Mouse (Mus musculus): ENCODE measurements around the gene Fbxo31. TPM values are rescaled to one million over a fixed set of nuclear protein-coding genes. Genes with fewer than 3 reads are reported as not detected.

Gene Fbxo31
- polyA plus RNA-seq, 1 experiment, result 67.9 TPM

DNA sequence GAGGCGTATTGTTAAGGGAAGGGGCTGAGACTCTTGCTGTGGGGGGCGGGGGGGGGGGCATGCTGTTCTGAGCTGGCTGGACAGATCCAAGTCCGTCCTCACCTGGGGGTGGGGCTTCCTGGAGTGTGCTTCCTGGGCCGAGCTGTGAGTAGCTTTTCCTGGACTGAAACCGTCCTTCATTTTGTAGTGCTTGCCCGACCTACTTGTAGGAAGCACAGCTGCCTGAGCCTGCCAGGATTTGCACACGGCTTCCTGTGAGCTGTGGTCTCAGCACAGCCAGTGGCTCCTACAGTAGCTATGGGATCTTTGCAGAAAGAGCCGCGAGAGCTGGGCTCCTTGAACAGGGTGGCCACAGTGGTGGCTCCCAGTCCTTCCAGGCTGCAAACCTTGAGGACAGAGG, 15.4 kb upstream of the Fbxo31 start:
- Histone ChIP-seq H3K27ac (ENCODE audit: insufficient read depth, low read length) (no peak overlapping the region), H3K4me1 (ENCODE audit: control insufficient read depth, insufficient read depth, low read length) (peaks cover 24% of the 10 kb centered on the region), H3K27me3 (ENCODE audit: control insufficient read depth, insufficient read depth, low read length) (no peaks in the 10 kb centered on the region), H3K4me3 (replicated peaks; ENCODE audit: insufficient read depth, low read depth, low read length) (no peak overlapping the region)
- no peak for DNase-seq
- 64% methylated on average over 9 of the region's 9 CpGs for WGBS
- TF ChIP-seq POLR2A (IDR thresholded peaks at IDR 0.05; ENCODE audit: borderline replicate concordance, insufficient read depth, low read length), result no peak
- no peak for TF ChIP-seq CTCF (IDR thresholded peaks at IDR 0.05; ENCODE audit: borderline replicate concordance, insufficient read depth, low read depth, low read length)

DNA sequence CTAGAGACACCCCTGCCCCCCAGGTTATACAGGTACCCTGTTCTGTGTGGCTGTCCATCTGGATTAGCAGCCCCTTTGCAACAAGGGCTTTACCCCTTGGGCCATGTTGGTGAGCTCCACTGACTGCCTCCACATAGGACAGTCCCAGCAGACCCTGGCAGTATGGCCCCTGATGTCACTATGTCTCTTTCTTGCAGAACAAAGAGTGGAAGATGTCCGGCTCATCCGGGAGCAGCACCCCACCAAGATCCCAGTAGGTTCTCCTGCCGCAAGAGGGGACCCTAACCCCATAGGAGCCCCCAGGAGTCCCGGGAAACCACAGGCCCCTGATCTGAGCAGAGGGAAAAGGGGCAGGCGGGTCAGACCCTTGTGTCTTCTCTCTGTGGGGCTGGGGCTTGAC, 14.7 kb upstream of the Fbxo31 start:
- DNase-seq, result no peak
- no peak for TF ChIP-seq POLR2A (IDR thresholded peaks at IDR 0.05; ENCODE audit: borderline replicate concordance, insufficient read depth, low read length)
- H3K27me3 ChIP-seq (ENCODE audit: control insufficient read depth, insufficient read depth, low read length), result no peaks in the 10 kb centered on the region
- H3K4me1 ChIP-seq (ENCODE audit: control insufficient read depth, insufficient read depth, low read length), result peaks cover 25% of the 10 kb centered on the region
- H3K4me3 ChIP-seq (replicated peaks; ENCODE audit: insufficient read depth, low read depth, low read length), result no peak overlapping the region
- 81% methylated on average over 5 of the region's 5 CpGs for WGBS
- H3K27ac ChIP-seq (ENCODE audit: insufficient read depth, low read length), result no peak overlapping the region

DNA sequence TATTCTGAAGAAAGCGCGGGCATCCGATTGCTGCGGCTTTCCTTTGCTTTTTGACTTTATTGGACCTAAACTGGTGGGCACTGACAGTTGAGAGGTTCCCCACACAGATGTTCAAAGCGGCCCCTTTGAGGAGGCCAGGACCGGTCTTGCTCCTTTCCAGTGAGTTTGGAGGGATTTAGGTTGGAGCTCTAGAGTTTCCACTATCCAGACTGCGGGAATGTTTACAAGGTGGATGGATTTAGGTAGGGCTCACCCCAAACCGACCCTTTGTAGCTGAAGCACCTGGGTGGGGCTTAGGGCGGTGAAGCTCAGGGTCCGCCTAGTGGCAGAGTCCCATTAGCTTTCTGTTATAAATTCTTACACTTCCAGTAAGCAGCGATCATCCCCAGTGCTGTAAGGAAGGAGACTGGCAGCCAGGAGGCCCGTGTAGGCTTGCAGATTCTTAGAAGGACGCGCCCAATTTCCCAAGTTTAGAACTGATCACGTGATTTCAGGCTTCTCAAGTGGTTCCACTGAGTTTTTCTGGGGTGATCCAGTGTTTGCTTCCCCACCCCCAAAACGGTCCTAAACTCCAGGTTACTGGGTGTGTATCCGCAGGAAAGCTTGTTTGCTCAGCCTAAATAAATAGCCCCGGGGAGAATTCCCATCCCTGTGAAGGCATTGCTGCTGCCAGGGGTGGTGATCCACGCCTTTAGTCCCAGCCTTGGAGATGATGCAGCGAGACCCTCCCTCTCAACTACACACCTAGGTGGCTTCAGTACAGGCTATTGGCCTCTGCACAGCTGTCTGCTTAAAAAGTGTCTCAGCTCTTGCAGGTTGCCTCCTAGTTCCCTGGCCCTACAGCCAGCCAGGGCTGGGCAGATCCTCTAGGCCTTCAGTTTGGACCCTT, 12.8 kb upstream of the Fbxo31 start:
- peaks cover 25% of the 10 kb centered on the region for H3K4me1 ChIP-seq (ENCODE audit: control insufficient read depth, insufficient read depth, low read length)
- WGBS, result 13% methylated on average over 20 of the region's 20 CpGs
- H3K27me3 ChIP-seq (ENCODE audit: control insufficient read depth, insufficient read depth, low read length), result no peaks in the 10 kb centered on the region
- DNase-seq, result peak in 1 of 2 experiments; percentile 47
- no peak overlapping the region for H3K27ac ChIP-seq (ENCODE audit: insufficient read depth, low read length)
- peak overlapping the region; percentile 93 for H3K4me3 ChIP-seq (replicated peaks; ENCODE audit: insufficient read depth, low read depth, low read length)
- TF ChIP-seq POLR2A (IDR thresholded peaks at IDR 0.05; ENCODE audit: borderline replicate concordance, insufficient read depth, low read length), result no peak
- peak; percentile 21; the same call in 1 of the 2 replicates for TF ChIP-seq CTCF (IDR thresholded peaks at IDR 0.05; ENCODE audit: borderline replicate concordance, insufficient read depth, low read depth, low read length)

DNA sequence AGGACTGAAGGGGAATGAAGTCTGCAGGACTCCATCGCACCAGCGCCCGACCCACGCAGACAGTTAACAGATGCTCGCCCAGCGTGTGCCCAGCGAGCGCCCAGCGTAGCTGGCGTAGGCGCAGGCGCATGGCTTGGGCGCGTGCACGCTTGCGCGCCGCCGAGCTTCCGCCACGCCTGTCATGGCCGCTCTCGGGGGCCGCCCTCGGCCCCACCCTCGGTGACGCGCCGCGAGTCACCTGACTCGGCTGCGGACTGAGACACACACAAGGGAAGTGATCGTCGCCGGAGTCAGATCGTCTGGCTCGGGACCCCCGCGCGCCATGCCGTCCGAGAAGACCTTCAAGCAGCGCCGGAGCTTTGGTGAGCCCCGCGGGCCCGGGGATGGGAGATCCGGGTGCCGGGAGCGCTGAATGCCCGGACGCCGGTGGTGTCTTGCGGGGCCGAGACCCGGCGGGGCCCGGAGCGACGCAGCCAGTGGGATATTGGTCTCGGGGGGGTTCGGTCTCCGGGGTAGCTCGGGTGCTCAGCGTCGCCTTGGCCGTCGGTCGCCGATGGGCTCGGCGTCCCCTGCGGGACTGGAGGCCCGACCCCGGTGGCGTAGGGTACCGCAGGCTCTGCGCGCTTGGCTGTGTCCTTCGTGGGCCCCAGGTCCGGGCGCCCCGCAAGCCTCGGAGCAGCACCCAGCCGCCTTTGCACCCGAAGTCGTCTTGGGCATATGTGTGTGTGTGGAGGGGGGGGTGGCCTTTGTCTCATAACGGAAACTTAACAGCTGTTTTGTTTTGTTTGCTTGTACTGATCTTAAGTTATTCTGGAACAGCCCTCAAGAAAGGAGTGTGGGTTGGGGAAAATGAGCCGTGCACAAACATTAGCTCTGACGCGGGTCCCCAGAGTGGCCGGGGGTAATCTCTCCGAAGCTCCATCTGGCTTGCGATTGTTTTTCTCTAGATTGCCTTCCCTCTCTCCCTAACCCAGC, 11.9 kb upstream of the Fbxo31 start, which contains the start of gene Map1lc3b:
Gene Map1lc3b (plus strand): TSS at position 159 of the 975 bp plus-strand sequence.
- WGBS, result under 1% methylated on average over 94 of the region's 94 CpGs
- TF ChIP-seq POLR2A (IDR thresholded peaks at IDR 0.05; ENCODE audit: borderline replicate concordance, insufficient read depth, low read length), result 0 out of 2 replicates have a peak, but pooled peaks have one; percentile 70
- TF ChIP-seq CTCF (IDR thresholded peaks at IDR 0.05; ENCODE audit: borderline replicate concordance, insufficient read depth, low read depth, low read length), result no peak
- Histone ChIP-seq H3K27me3 (ENCODE audit: control insufficient read depth, insufficient read depth, low read length) (no peaks in the 10 kb centered on the region), H3K27ac (ENCODE audit: insufficient read depth, low read length) (peak within 1 kb of the TSS; percentile 72), H3K4me3 (replicated peaks; ENCODE audit: insufficient read depth, low read depth, low read length) (peak within 1 kb of the TSS; percentile 93), H3K4me1 (ENCODE audit: control insufficient read depth, insufficient read depth, low read length) (peaks cover 25% of the 10 kb centered on the region)
- DNase-seq, result peak; percentile 97 to 98

DNA sequence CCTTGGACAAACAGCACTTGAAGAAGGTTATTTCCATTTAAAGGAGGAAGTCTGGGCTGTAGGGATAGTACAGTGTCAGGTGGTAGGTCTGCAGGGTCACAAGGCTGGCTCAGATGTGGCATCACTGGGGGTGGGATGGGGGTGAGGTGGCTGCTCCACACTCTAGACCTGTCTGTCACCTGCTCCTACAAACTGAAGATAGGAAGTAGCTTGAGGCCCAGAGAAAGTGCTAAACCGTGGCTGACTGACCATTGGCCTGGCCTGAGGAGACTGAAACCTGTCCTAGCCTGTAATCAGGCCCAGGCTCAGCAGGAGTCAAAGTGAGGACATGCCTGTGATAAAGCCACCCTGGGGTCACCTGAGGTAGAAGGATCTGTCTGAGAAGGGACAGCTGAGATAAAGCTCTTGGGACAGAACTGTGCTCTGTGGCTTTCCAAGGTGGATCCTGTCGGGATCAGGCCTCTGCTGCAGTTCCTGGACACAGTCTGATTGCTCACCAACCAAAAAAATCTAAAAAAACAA, 10.7 kb upstream of the Fbxo31 start:
- Histone ChIP-seq H3K4me1 (ENCODE audit: control insufficient read depth, insufficient read depth, low read length) (peaks cover 25% of the 10 kb centered on the region), H3K27ac (ENCODE audit: insufficient read depth, low read length) (peak overlapping the region; percentile 72), H3K27me3 (ENCODE audit: control insufficient read depth, insufficient read depth, low read length) (no peaks in the 10 kb centered on the region), H3K4me3 (replicated peaks; ENCODE audit: insufficient read depth, low read depth, low read length) (no peak overlapping the region)
- TF ChIP-seq CTCF (IDR thresholded peaks at IDR 0.05; ENCODE audit: borderline replicate concordance, insufficient read depth, low read depth, low read length), result no peak
- TF ChIP-seq POLR2A (IDR thresholded peaks at IDR 0.05; ENCODE audit: borderline replicate concordance, insufficient read depth, low read length), result no peak
- DNase-seq, result no peak
- WGBS, result 11% methylated on average over 2 of the region's 2 CpGs

DNA sequence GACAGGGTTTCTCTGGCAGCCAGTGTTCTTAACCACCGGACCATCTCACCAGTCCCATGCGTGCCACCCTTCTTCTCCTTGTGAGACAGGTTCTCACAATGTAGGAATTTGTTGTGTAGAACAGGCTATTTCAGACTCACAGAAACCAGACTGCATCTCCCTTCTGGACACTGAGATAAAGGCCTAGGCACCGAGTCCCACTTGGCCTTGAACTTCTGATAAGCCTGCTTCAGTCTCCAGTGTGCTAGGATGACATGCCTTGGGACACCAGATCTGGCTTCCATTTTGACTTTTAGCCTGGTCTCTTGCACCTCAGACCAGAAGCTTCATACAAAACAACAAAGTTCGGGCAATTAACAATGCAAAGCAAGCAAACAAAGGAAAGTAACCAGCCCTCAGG, 10.1 kb upstream of the Fbxo31 start:
- Histone ChIP-seq H3K4me3 (replicated peaks; ENCODE audit: insufficient read depth, low read depth, low read length) (no peak overlapping the region), H3K27ac (ENCODE audit: insufficient read depth, low read length) (no peak overlapping the region), H3K4me1 (ENCODE audit: control insufficient read depth, insufficient read depth, low read length) (peaks cover 25% of the 10 kb centered on the region; the same call in 1 of the 2 replicates), H3K27me3 (ENCODE audit: control insufficient read depth, insufficient read depth, low read length) (no peaks in the 10 kb centered on the region)
- DNase-seq, result no peak
- no peak for TF ChIP-seq CTCF (IDR thresholded peaks at IDR 0.05; ENCODE audit: borderline replicate concordance, insufficient read depth, low read depth, low read length)
- no peak for TF ChIP-seq POLR2A (IDR thresholded peaks at IDR 0.05; ENCODE audit: borderline replicate concordance, insufficient read depth, low read length)
- 85% methylated on average over 4 of the region's 4 CpGs for WGBS

DNA sequence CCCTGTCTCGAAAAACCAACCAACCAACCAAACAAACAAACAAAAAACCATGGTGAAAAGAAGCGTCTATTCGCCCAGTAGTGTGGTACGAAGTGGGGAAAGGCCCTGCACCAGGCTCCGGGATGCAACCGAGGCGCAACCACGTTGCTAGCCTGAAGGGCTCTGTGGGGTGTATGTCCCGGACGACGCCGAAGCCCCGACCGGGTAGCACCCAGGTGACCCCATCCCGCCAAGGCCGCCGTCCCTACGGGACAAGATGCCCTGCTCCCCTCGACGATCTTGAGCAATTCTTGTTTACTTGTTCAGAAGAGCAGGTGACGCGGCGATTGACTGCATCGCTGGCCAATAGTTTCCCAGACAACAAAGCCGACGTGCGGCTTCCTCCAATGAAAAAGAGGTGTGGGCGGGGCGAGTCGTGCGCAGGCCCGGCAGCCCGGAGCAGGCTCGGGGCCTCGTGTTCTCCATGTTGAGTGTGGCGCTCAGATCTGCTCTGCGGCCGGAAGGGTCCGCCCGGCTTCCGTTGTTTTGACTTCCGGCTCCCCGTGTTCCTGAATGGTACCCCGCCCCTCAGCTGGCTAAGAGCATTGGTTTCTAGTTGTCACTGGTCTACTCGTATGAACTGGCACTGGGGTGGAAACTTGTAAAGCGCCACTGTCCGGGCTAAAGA, 6.7 kb upstream of the Fbxo31 start:
- under 1% methylated on average over 47 of the region's 47 CpGs for WGBS
- H3K4me3 ChIP-seq (replicated peaks; ENCODE audit: insufficient read depth, low read depth, low read length), result peak overlapping the region; percentile 95
- DNase-seq, result peak; percentile 100
- peaks cover 11% of the 10 kb centered on the region; the same call in 1 of the 2 replicates for H3K4me1 ChIP-seq (ENCODE audit: control insufficient read depth, insufficient read depth, low read length)
- H3K27me3 ChIP-seq (ENCODE audit: control insufficient read depth, insufficient read depth, low read length), result no peaks in the 10 kb centered on the region
- no peak for TF ChIP-seq CTCF (IDR thresholded peaks at IDR 0.05; ENCODE audit: borderline replicate concordance, insufficient read depth, low read depth, low read length)
- peak; percentile 94 for TF ChIP-seq POLR2A (IDR thresholded peaks at IDR 0.05; ENCODE audit: borderline replicate concordance, insufficient read depth, low read length)
- H3K27ac ChIP-seq (ENCODE audit: insufficient read depth, low read length), result peak overlapping the region; percentile 99

All from cerebellum, adult 2 months (tissue).